Mouse (Mus musculus): ENCODE measurements at regions not wholly inside any gene's neighbourhood (a gene's known extent, or its start where the extent isn't known, plus 50 kb on each side); places are given as distances from the start of the nearest gene placed in this dataset.
A peak's percentile ranks its signal among the peaks of the same experiment; 100 is the strongest.

DNA sequence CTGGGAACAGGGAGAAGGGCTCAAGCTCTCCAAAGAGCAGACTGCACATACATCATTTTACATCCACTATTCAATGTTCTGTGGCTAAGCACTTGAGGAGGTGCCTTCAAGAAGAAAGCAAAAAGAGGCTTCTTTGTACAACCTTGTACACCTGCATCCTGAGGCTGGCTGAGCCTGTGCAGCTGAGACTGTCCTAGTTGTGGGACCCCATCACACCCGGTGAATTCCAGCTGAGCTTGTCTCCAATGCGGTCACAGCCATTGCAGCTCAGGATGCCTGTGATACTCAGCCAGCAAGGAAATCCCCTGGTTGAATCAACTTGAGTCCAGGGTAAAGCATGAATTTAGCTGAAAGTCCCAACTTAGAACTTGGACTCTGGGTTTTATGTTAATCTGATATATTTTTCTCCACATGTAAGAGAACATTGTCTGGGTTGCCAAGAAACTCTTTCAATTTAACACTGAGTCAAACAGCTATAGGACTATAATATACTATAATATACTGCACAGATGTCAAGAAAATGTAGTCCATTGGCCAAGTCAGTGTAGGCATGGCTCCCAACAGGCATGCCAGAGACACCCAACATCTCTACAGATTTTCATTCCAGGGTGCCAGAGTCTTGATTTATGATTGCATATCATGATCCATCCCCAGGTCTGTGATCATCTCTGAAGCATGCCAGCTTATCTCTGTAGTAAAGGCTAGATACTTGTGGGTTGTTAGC is 599.2 kb downstream of the Pard3 start:
- no peak for DNase-seq (ENCODE audit: low spot score)
- 89% methylated on average over 2 of the region's 2 CpGs for WGBS
- H3K4me3 ChIP-seq (ENCODE audit: low read depth, low read length) = no peak overlapping the region
- no peaks in the 10 kb centered on the region for H3K36me3 ChIP-seq (ENCODE audit: control insufficient read depth, insufficient read depth, low read length)
- H3K9ac ChIP-seq (ENCODE audit: low read depth, low read length) = no peak overlapping the region
- no peak overlapping the region for H3K27ac ChIP-seq (replicated peaks; ENCODE audit: low read depth, low read length)
- no peaks in the 10 kb centered on the region for H3K9me3 ChIP-seq (ENCODE audit: control insufficient read depth, low read length)
- H3K4me2 ChIP-seq (ENCODE audit: low read depth, low read length) = no peak overlapping the region
- ATAC-seq (ENCODE audit: low read depth) = no peak
- H3K27me3 ChIP-seq (replicated peaks; ENCODE audit: control insufficient read depth, insufficient read depth, low read length) = no peaks in the 10 kb centered on the region
- no peaks in the 10 kb centered on the region for H3K4me1 ChIP-seq (ENCODE audit: control insufficient read depth, insufficient read depth, low read length)

DNA sequence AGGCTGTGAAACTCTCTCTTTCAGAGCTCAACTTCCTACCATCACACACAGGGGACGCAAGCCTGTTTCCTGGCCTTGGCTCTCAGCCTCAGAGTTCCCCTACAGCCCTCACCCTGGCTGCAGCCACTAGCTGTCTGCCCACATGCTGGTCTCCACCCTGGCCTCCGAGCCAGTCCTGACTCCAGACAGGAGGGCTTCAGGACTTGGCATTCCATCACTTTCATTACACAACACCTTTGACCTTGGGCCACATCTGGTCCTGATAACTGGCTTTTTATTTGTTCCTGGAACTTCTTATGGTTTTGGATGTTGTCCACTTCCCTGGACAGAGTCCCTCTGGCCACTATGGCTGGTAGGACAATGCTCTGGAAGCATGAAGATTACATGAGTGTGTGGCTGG is 602.9 kb downstream of the Pard3 start:
- Histone ChIP-seq H3K9me3 (ENCODE audit: control insufficient read depth, low read length) (no peaks in the 10 kb centered on the region), H3K9ac (ENCODE audit: low read depth, low read length) (no peak overlapping the region), H3K4me3 (ENCODE audit: low read depth, low read length) (no peak overlapping the region), H3K27ac (replicated peaks; ENCODE audit: low read depth, low read length) (no peak overlapping the region), H3K27me3 (replicated peaks; ENCODE audit: control insufficient read depth, insufficient read depth, low read length) (no peaks in the 10 kb centered on the region), H3K4me1 (ENCODE audit: control insufficient read depth, insufficient read depth, low read length) (no peaks in the 10 kb centered on the region), H3K4me2 (ENCODE audit: low read depth, low read length) (no peak overlapping the region), H3K36me3 (ENCODE audit: control insufficient read depth, insufficient read depth, low read length) (no peaks in the 10 kb centered on the region)
- ATAC-seq (ENCODE audit: low read depth) = no peak
- no peak for DNase-seq (ENCODE audit: low spot score)
- WGBS = 51% methylated on average over 2 of the region's 2 CpGs

DNA sequence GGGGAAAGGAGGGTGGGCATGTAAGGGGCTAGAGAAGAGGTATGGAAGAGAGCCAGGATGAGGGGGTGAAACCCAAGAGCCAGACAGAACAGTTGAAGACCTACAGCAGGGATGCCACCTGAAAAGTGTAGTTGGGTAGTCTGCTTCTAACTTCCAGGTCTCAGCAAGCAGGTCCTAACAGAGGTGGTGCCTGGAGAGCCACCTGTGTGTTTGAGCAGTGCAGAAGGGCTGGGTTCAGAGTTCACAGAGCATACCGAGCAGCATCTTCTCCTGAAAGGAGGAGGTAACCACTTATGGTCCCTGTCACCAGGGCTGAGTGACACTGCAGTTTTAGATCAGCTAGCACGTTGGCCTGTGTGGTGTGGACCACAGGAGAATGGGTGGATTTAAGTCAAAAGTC is 605.3 kb downstream of the Pard3 start:
- H3K4me3 ChIP-seq (ENCODE audit: low read depth, low read length) = no peak overlapping the region
- ATAC-seq (ENCODE audit: low read depth) = no peak

DNA sequence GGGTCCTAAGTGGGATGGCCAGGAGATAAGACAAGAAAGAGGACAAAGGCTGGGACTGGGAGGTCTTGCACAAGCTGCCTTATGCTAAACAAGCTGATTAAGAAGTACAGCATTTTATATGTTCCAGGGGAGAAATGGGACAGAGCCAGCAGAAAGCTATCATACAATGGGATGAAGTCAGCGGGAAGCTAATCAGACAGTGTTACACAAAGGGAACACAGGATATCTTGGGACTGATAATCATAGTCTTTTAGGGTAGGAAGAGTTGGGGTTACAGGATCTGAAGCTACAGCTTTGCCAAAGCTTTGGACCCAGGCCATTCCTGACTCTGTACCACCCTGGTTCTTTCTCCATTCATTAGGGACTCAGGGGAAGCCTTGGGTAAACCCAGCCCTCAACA is 610.4 kb downstream of the Pard3 start:
- no peak for ATAC-seq (ENCODE audit: low read depth)
- Histone ChIP-seq H3K4me1 (ENCODE audit: control insufficient read depth, insufficient read depth, low read length) (no peaks in the 10 kb centered on the region; the same call in 1 of the 2 replicates), H3K4me2 (ENCODE audit: low read depth, low read length) (no peak overlapping the region), H3K4me3 (ENCODE audit: low read depth, low read length) (no peak overlapping the region), H3K36me3 (ENCODE audit: control insufficient read depth, insufficient read depth, low read length) (no peaks in the 10 kb centered on the region), H3K9me3 (ENCODE audit: control insufficient read depth, low read length) (no peaks in the 10 kb centered on the region), H3K27ac (replicated peaks; ENCODE audit: low read depth, low read length) (no peak overlapping the region), H3K27me3 (replicated peaks; ENCODE audit: control insufficient read depth, insufficient read depth, low read length) (no peaks in the 10 kb centered on the region), H3K9ac (ENCODE audit: low read depth, low read length) (no peak overlapping the region)
- WGBS = 100% methylated on average over 1 of the region's 1 CpGs
- DNase-seq (ENCODE audit: low spot score) = no peak

More for the DNA sequence above, 605.3 kb downstream of the Pard3 start:
- no peak overlapping the region for H3K9ac ChIP-seq (ENCODE audit: low read depth, low read length)
- H3K4me1 ChIP-seq (ENCODE audit: control insufficient read depth, insufficient read depth, low read length) = no peaks in the 10 kb centered on the region
- no peak for DNase-seq (ENCODE audit: low spot score)
- 56% methylated on average over 2 of the region's 2 CpGs for WGBS
- H3K9me3 ChIP-seq (ENCODE audit: control insufficient read depth, low read length) = no peaks in the 10 kb centered on the region
- H3K27ac ChIP-seq (replicated peaks; ENCODE audit: low read depth, low read length) = no peak overlapping the region
- H3K36me3 ChIP-seq (ENCODE audit: control insufficient read depth, insufficient read depth, low read length) = no peaks in the 10 kb centered on the region
- no peaks in the 10 kb centered on the region for H3K27me3 ChIP-seq (replicated peaks; ENCODE audit: control insufficient read depth, insufficient read depth, low read length)
- H3K4me2 ChIP-seq (ENCODE audit: low read depth, low read length) = no peak overlapping the region

DNA sequence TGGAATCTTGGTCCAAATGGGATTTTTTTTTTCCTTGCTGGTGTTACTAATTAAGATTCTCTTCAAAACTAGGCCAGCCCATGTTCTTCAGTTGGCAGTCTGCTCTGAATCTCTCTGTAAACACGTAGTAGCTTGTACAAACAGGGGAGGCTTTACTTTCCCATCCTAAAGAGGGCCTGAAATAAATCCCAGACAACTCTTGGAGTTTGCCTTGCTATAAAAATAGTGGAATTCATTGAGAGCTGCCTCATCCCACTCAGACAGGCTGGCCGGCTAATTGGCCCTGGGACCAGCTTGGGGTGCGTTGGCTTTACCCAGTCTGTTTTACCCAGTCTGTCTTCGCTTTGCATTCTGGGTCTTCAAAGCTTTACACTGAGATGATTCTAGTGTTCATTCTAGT is 611.7 kb downstream of the Pard3 start:
- DNase-seq (ENCODE audit: low spot score) (no peak), ATAC-seq (ENCODE audit: low read depth) (no peak)
- Histone ChIP-seq H3K27me3 (replicated peaks; ENCODE audit: control insufficient read depth, insufficient read depth, low read length) (no peaks in the 10 kb centered on the region), H3K36me3 (ENCODE audit: control insufficient read depth, insufficient read depth, low read length) (no peaks in the 10 kb centered on the region), H3K27ac (replicated peaks; ENCODE audit: low read depth, low read length) (no peak overlapping the region), H3K9ac (ENCODE audit: low read depth, low read length) (no peak overlapping the region), H3K4me3 (ENCODE audit: low read depth, low read length) (no peak overlapping the region), H3K4me2 (ENCODE audit: low read depth, low read length) (no peak overlapping the region), H3K4me1 (ENCODE audit: control insufficient read depth, insufficient read depth, low read length) (no peaks in the 10 kb centered on the region; the same call in 1 of the 2 replicates), H3K9me3 (ENCODE audit: control insufficient read depth, low read length) (no peaks in the 10 kb centered on the region)
- 82% methylated on average over 4 of the region's 4 CpGs for WGBS

DNA sequence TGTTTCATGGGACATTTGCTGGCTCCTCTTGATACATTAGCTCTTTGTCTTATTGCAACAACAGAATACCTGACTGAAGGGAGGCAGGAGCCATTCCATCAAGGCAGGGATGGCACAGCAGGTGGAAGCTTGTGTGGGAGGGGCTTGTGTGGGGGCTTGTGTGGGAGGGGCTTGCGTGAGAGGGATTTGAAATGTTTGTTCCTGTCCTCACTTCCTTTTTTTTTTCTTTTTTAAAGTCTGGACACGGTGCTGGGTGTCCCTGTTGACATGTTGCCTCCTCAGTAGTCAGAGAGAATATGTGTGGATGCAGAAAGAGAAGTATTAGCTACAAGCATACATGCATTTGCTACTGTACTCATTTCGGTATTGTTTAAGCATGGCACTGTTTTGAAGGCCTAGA is 616.5 kb downstream of the Pard3 start:
- no peak overlapping the region for H3K9ac ChIP-seq (ENCODE audit: low read depth, low read length)
- no peak overlapping the region for H3K27ac ChIP-seq (replicated peaks; ENCODE audit: low read depth, low read length)
- no peak overlapping the region for H3K4me2 ChIP-seq (ENCODE audit: low read depth, low read length)
- H3K9me3 ChIP-seq (ENCODE audit: control insufficient read depth, low read length) = no peaks in the 10 kb centered on the region
- no peaks in the 10 kb centered on the region; the same call in 1 of the 2 replicates for H3K4me1 ChIP-seq (ENCODE audit: control insufficient read depth, insufficient read depth, low read length)
- WGBS = 78% methylated on average over 3 of the region's 3 CpGs
- ATAC-seq (ENCODE audit: low read depth) = no peak
- no peak overlapping the region for H3K4me3 ChIP-seq (ENCODE audit: low read depth, low read length)
- H3K27me3 ChIP-seq (replicated peaks; ENCODE audit: control insufficient read depth, insufficient read depth, low read length) = no peaks in the 10 kb centered on the region
- no peak for DNase-seq (ENCODE audit: low spot score)
- H3K36me3 ChIP-seq (ENCODE audit: control insufficient read depth, insufficient read depth, low read length) = no peaks in the 10 kb centered on the region

DNA sequence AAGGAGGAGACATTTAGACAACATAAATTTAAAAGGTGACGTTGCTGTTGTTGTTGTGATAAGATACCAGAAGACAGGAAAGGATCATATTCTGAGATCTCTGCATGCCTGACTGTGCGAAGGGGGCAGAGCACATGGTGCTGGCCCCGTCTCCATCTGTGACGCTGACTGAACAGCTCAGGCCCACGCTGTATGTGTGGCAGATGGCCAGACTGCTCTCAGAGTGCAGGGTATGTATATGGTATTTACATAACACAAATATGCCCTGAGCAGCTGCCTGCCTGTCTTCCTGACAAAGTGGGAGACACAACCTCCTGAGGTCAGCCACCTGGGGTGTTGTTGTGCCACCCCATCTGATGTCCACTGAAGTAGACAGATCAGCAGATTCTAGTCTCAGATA is 620.5 kb downstream of the Pard3 start:
- 60% methylated on average over 5 of the region's 5 CpGs for WGBS
- no peaks in the 10 kb centered on the region for H3K27me3 ChIP-seq (replicated peaks; ENCODE audit: control insufficient read depth, insufficient read depth, low read length)
- DNase-seq (ENCODE audit: low spot score) = peak; percentile 55
- peak; percentile 72; the same call in 1 of the 2 replicates for ATAC-seq (ENCODE audit: low read depth)
- H3K4me1 ChIP-seq (ENCODE audit: control insufficient read depth, insufficient read depth, low read length) = no peaks in the 10 kb centered on the region
- H3K36me3 ChIP-seq (ENCODE audit: control insufficient read depth, insufficient read depth, low read length) = no peaks in the 10 kb centered on the region
- H3K9ac ChIP-seq (ENCODE audit: low read depth, low read length) = no peak overlapping the region
- no peak overlapping the region for H3K4me3 ChIP-seq (ENCODE audit: low read depth, low read length)
- no peaks in the 10 kb centered on the region for H3K9me3 ChIP-seq (ENCODE audit: control insufficient read depth, low read length)
- no peak overlapping the region for H3K4me2 ChIP-seq (ENCODE audit: low read depth, low read length)
- H3K27ac ChIP-seq (replicated peaks; ENCODE audit: low read depth, low read length) = no peak overlapping the region

DNA sequence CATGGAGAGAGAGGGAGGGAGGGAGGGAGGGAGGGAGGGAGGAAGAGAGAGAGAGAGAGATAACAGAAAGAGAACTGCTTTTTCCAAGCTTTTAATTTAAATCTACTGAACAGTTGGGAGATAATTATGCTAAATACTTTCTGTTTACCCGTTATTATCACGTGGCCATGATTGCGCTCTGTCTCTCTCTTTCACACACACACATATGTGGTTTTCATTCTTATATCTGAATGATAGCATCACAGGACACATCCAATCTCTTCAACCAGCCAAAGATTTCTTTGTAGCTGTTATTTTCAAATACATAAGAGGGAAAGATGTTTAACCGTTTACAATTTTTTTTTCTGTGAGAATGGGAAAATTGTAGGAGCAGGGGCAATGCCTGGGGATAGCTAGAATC is 627.1 kb downstream of the Pard3 start:
- Histone ChIP-seq H3K36me3 (ENCODE audit: control insufficient read depth, insufficient read depth, low read length) (no peaks in the 10 kb centered on the region), H3K27me3 (replicated peaks; ENCODE audit: control insufficient read depth, insufficient read depth, low read length) (no peaks in the 10 kb centered on the region), H3K27ac (replicated peaks; ENCODE audit: low read depth, low read length) (no peak overlapping the region), H3K4me3 (ENCODE audit: low read depth, low read length) (no peak overlapping the region), H3K9me3 (ENCODE audit: control insufficient read depth, low read length) (no peaks in the 10 kb centered on the region), H3K9ac (ENCODE audit: low read depth, low read length) (no peak overlapping the region), H3K4me1 (ENCODE audit: control insufficient read depth, insufficient read depth, low read length) (no peaks in the 10 kb centered on the region), H3K4me2 (ENCODE audit: low read depth, low read length) (no peak overlapping the region)
- DNase-seq (ENCODE audit: low spot score) = no peak
- 84% methylated on average over 4 of the region's 4 CpGs for WGBS
- no peak for ATAC-seq (ENCODE audit: low read depth)

DNA sequence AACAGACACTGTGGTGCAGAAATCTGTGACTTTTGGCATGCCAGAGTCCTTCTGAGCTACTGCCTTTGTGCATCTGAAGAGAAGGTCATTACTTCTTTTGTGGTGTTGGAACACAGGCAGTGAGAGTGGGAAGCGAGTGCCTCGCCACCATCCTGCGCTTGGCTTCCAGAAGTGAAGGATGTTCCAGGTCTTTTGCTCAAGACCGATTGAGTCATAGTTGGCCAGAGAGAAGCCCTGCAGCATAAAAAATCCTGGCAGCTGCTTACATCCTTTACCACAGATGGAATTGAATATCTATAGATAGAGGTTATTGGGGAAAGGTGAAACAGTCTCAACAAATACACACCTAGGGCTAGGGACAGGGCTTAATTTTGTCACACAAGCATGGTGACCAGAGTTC is 634.7 kb downstream of the Pard3 start:
- no peak overlapping the region for H3K9ac ChIP-seq (ENCODE audit: low read depth, low read length)
- no peaks in the 10 kb centered on the region for H3K4me1 ChIP-seq (ENCODE audit: control insufficient read depth, insufficient read depth, low read length)
- no peak overlapping the region for H3K27ac ChIP-seq (replicated peaks; ENCODE audit: low read depth, low read length)
- WGBS = 95% methylated on average over 4 of the region's 4 CpGs
- no peaks in the 10 kb centered on the region for H3K27me3 ChIP-seq (replicated peaks; ENCODE audit: control insufficient read depth, insufficient read depth, low read length)
- H3K4me3 ChIP-seq (ENCODE audit: low read depth, low read length) = no peak overlapping the region
- ATAC-seq (ENCODE audit: low read depth) = no peak
- H3K36me3 ChIP-seq (ENCODE audit: control insufficient read depth, insufficient read depth, low read length) = no peaks in the 10 kb centered on the region
- H3K9me3 ChIP-seq (ENCODE audit: control insufficient read depth, low read length) = no peaks in the 10 kb centered on the region
- DNase-seq (ENCODE audit: low spot score) = no peak
- no peak overlapping the region for H3K4me2 ChIP-seq (ENCODE audit: low read depth, low read length)
